Mouse (Mus musculus) embryonic fibroblast, embryonic 13.5 days (primary cell): ENCODE results near the gene Ccdc117. TPM values are rescaled to one million over a fixed set of nuclear protein-coding genes. Genes with fewer than 3 reads are reported as not detected.
"Not testable (repeated sequence)": the region's sequence is repeated elsewhere in the genome, so short reads cannot be mapped to it uniquely, and the experiment has no call there.

Source experiments
- H3K27ac ChIP-seq: 2 replicates; pipeline ENCODE4 v1.5.1; 2012; ENCODE audit warnings: low read length, control low read depth, inconsistent platforms; ENCODE audit not compliant: insufficient read depth
- H3K4me1 ChIP-seq: 2 replicates; pipeline ENCODE4 v1.6.1; 2011; ENCODE audit warnings: low read length; ENCODE audit not compliant: control insufficient read depth, insufficient read depth
- H3K4me3 ChIP-seq: 2 replicates; pipeline ENCODE4 v1.5.1; 2011; ENCODE audit warnings: mild to moderate bottlenecking, control low read depth, low read length; ENCODE audit not compliant: insufficient read depth
- CTCF ChIP-seq: IDR thresholded peaks from 2 replicates; pipeline ENCODE4 v1.5.1; 2011; ENCODE audit warnings: mild to moderate bottlenecking, control low read depth, low read length, moderate library complexity, borderline replicate concordance; ENCODE audit not compliant: insufficient read depth
- POLR2A ChIP-seq: IDR thresholded peaks from 2 replicates; pipeline ENCODE4 v1.6.1; 2011; ENCODE audit warnings: low read depth, mild to moderate bottlenecking, control low read depth, low read length, moderate library complexity
- polyA plus RNA-seq: library from polyadenylated mRNA; stranded (reverse); fragments of >200 nt; gene quantifications from 2 replicates; pipeline ENCODE4 v1.2.4, GENCODE M21; 2011; ENCODE audit warnings: low read depth; ENCODE audit not compliant: missing spikeins, insufficient read length

The Ccdc117 gene
- polyA plus RNA-seq, 1 experiment = 10.4 TPM

GRCm38 (mm10) chr11:5540331-5540730, 1.7 kb downstream of the Ccdc117 start:
- Histone ChIP-seq H3K27ac (no peak overlapping the region), H3K4me1 (peaks cover 6% of the 10 kb centered on the region; the same call in 1 of the 2 replicates), H3K4me3 (peak overlapping the region; percentile 92)
- TF ChIP-seq POLR2A = no peak
- TF ChIP-seq CTCF = no peak

- H3K4me3 ChIP-seq, H3K4me1 ChIP-seq, H3K27ac ChIP-seq: not testable (repeated sequence)
Observed at GRCm38 (mm10) chr11:5537454-5537853, 4.5 kb downstream of the Ccdc117 start.

- H3K27ac ChIP-seq = no peak overlapping the region
- TF ChIP-seq POLR2A (no peak), CTCF (no peak)
- peaks cover 2% of the 10 kb centered on the region for H3K4me1 ChIP-seq
- H3K4me3 ChIP-seq = no peak overlapping the region
Observed at GRCm38 (mm10) chr11:5533108-5533507, 8.9 kb downstream of the Ccdc117 start.

GRCm38 (mm10) chr11:5530717-5531116, 11.3 kb downstream of the Ccdc117 start:
- H3K4me1 ChIP-seq = peaks cover 2% of the 10 kb centered on the region
- TF ChIP-seq CTCF (no peak), POLR2A (no peak)
- H3K4me3 ChIP-seq = no peak overlapping the region
- H3K27ac ChIP-seq = no peak overlapping the region

GRCm38 (mm10) chr11:5530172-5530571, 11.8 kb downstream of the Ccdc117 start:
- H3K4me1 ChIP-seq = peaks cover 2% of the 10 kb centered on the region
- no peak overlapping the region for H3K27ac ChIP-seq
- H3K4me3 ChIP-seq = no peak overlapping the region
- TF ChIP-seq POLR2A (no peak), CTCF (no peak)

GRCm38 (mm10) chr11:5528841-5529240, 13.1 kb downstream of the Ccdc117 start:
- Histone ChIP-seq H3K4me1 (peaks cover 6% of the 10 kb centered on the region), H3K4me3 (no peak overlapping the region), H3K27ac (no peak overlapping the region)
- no peak for TF ChIP-seq POLR2A
- TF ChIP-seq CTCF = no peak

- Histone ChIP-seq H3K4me1 (peaks cover 6% of the 10 kb centered on the region), H3K27ac (0 out of 2 replicates have a peak overlapping the region, but pooled peaks have one; percentile 22), H3K4me3 (no peak overlapping the region)
- TF ChIP-seq POLR2A (no peak), CTCF (no peak)
Observed at GRCm38 (mm10) chr11:5527865-5528523, 14.0 kb downstream of the Ccdc117 start.

GRCm38 (mm10) chr11:5526573-5527439, 15.2 kb downstream of the Ccdc117 start:
- Histone ChIP-seq H3K4me1 (peaks cover 6% of the 10 kb centered on the region), H3K27ac (0 out of 2 replicates have a peak overlapping the region, but pooled peaks have one; percentile 31), H3K4me3 (no peak overlapping the region)
- no peak for TF ChIP-seq CTCF
- TF ChIP-seq POLR2A = no peak; the same call in none of the 2 replicates

- H3K4me3 ChIP-seq = no peak overlapping the region
- H3K27ac ChIP-seq = no peak overlapping the region
- no peak for TF ChIP-seq CTCF
- TF ChIP-seq POLR2A = no peak
- H3K4me1 ChIP-seq = peaks cover 6% of the 10 kb centered on the region
Observed at GRCm38 (mm10) chr11:5525418-5525817, 16.6 kb downstream of the Ccdc117 start.

GRCm38 (mm10) chr11:5522798-5523415, 19.1 kb downstream of the Ccdc117 start:
- no peak for TF ChIP-seq CTCF
- TF ChIP-seq POLR2A = no peak
- peak overlapping the region; percentile 53 for H3K4me3 ChIP-seq
- H3K27ac ChIP-seq = no peak overlapping the region
- peaks cover 3% of the 10 kb centered on the region for H3K4me1 ChIP-seq
